Mouse (Mus musculus) left cerebral cortex, adult 8-10 months (tissue): Measurements from ENCODE around the gene Tmem107. TPM values are rescaled to one million over a fixed set of nuclear protein-coding genes. Genes with fewer than 3 reads are reported as not detected.
A peak's percentile ranks its signal among the peaks of the same experiment; 100 is the strongest.

Experiments used
- DNase-seq, 2 experiments: peaks; one replicate each; pipeline ENCODE4 v3.0.0; 2022; ENCODE audit warnings: low spot score in 2 of 2
- total RNA-seq, 4 experiments: library from RNA; stranded (reverse); gene quantifications; 2 replicates each; pipeline ENCODE4 v1.2.4; 2022

Gene Tmem107
- total RNA-seq, 4 experiments from 2014 or later, result 15.2 to 19.4 (median 17.1) TPM

DNA sequence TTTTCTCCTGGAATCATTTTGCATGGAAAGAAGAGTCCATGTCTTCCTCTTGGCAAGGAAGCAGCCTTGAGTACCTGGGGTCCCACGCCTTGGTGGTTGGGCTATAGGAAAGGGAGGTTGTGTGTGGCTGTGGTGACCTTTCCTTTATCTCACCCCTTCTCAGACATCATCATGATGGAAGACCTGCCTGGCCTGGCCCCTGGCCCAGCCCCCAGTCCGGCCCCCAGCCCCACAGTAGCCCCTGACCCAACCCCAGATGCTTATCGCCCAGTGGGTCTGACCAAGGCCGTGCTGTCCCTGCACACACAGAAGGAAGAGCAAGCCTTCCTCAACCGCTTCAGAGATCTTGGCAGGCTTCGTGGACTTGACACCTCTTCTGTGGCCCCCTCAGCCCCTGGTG is 34.6 kb downstream of the Tmem107 start:
- no peak for DNase-seq

DNA sequence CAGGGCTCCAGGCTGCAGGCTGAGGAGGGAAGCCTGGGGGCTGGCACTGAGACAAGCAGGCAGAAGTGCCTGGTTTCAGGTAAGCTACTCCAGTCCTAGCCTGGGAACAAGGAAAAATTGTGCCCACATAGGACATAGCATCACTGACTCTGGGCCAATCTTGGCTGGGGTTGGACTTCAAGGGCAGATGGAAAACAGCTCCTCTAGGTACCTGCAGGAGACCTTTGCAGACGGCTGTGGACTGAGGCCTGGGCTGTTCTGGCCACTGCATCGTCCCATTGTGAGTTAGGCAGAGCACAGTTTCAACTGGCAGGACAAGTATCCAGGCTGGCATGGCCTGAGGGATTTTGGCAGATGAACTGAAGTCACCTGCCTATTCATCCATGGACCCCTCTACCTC is 35.2 kb downstream of the Tmem107 start:
- no peak for DNase-seq

DNA sequence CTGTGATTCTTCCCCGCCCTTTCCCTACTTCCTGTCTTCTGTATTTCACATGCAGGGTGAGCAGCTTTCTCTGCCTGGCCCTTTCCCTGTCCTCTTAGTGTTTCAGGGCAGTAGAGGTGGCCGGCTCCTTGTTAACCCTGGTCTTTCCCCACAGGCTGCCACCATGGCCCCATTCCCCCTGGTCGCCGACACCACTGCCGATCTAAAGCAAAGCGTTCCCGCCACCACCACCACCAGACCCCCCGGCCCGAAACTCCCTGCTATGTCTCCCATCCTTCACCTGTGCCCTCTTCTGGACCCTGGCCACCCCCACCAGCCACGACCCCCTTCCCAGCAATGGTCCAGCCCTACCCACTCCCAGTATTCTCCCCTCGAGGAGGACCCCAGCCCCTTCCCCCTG is 35.7 kb downstream of the Tmem107 start:
- no peak for DNase-seq

GRCm38 (mm10) chr11:69106842-69107241 is 36.2 kb downstream of the Tmem107 start:
- DNase-seq, result no peak

DNA sequence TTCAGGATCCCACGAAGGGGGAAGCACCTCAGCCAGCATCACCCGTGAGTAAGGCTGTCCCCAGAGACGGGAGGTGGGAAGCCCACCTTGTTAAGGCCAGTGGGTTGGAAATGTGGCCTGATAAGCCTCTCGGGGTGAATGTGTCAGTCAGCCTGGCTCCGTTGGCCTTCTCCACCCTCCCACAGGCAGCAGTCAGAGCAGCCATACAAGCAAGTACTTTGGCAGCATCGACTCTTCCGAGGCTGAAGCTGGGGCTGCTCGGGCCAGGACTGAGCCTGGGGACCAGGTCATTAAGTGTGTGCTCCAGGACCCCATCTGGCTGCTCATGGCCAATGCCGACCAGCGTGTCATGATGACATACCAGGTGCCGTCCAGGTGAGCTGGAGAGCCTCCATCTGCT is 37.1 kb downstream of the Tmem107 start:
- DNase-seq, result no peak

- no peak for DNase-seq
Measured at GRCm38 (mm10) chr11:69108223-69108622, 37.6 kb downstream of the Tmem107 start.

DNA sequence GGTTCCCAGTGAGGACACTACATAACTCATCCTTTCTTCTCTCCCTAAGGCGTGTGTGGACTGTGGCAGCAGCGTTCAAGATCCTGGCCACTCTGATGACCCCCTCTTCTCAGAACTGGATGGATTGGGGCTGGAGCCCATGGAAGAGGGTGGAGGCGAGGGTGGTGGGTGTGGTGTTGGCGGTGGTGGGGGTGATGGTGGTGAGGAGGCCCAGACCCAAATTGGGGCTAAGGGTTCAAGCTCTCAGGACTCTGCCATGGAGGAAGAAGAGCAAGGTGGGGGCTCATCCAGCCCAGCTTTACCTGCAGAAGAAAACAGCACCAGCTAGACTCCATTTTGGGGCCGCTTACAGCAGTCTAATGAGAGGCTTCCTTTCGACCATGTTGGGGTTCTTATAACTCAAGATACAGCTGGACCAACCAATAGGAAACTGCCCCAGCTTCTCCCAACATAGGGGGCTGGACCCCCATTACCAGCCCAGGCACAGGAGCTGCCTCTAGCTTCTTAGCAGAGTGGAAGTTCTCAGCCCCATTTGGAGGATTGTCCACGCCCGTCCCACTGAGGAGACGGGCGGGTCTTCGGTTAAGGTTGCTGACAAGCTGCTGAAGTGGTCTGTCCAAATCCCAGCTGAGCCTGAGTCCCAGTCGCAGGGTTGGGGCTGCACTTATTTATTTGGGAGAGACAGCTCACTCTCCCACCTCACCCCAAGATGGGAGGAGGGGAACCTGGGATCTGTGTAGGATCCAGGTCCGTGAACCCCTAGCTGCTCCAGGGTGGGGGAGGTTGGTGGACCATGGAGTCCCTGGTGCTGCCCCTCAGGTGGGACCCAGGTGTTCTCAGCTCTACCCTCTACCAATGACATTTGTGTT is 38.7 kb downstream of the Tmem107 start:
- peak in 1 of 2 experiments; percentile 20 for DNase-seq

GRCm38 (mm10) chr11:69110319-69111046 is 39.9 kb downstream of the Tmem107 start:
- DNase-seq, result peak; percentile 66 to 97

DNA sequence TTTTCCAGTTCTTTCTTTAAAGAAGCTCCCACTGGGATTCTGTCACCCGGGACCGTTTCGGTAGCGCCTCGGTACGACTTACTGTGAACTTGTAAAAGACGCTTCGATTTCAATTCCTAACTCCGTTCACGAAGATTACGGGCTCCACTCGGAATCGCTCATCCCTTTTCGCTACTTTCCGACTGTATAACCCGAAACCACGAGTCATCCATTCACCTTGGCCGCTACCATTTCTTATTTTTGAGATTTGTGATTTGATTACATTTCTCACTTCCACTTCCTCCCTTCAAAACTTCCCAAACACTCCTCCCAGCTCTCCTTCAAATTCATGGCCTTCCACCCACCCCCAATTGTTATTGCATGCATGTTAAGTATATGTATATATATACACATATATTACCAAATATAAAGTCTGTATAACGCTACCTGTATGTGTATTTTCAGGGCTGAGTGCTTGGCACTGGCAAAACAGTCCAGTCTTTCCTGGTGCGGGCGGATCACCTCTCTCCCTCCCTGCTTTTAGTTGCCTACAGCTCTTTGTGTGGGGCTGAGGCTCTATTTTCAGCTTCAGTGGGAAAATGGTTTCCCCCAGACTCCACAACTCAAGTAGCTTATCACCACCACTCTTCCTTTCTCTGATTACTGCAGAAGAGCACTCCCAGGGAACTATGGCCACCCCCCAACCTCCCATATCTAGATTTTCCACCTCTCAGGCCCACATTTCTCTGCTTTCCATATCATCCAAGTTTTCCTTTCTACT is 40.6 kb downstream of the Tmem107 start:
- DNase-seq, result no peak

GRCm38 (mm10) chr11:69111865-69112264 is 41.3 kb downstream of the Tmem107 start:
- no peak for DNase-seq

- no peak for DNase-seq
Measured at GRCm38 (mm10) chr11:69114018-69114417, 43.4 kb downstream of the Tmem107 start.

GRCm38 (mm10) chr11:69114621-69115020 is 44.0 kb downstream of the Tmem107 start:
- DNase-seq, result no peak

DNA sequence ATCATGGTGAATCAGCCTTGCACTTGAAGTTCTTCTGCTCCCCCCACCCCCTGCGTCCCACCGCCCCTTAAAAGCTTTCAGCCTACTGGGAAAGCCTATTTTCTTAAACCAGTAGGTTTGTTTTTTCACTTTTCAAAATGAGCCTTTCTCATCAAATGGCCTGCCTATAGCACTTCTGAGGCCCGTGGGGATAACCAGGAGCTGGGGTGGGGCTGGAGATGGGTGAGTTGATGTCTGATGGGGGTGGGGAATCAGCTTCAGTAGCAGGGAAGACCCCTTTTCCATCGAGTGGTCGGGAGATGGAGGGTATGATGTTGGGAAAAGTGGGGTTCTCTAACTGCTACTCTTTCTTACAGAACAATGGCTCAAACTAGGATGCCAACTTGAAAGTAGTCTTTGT is 46.2 kb downstream of the Tmem107 start:
- no peak for DNase-seq

DNA sequence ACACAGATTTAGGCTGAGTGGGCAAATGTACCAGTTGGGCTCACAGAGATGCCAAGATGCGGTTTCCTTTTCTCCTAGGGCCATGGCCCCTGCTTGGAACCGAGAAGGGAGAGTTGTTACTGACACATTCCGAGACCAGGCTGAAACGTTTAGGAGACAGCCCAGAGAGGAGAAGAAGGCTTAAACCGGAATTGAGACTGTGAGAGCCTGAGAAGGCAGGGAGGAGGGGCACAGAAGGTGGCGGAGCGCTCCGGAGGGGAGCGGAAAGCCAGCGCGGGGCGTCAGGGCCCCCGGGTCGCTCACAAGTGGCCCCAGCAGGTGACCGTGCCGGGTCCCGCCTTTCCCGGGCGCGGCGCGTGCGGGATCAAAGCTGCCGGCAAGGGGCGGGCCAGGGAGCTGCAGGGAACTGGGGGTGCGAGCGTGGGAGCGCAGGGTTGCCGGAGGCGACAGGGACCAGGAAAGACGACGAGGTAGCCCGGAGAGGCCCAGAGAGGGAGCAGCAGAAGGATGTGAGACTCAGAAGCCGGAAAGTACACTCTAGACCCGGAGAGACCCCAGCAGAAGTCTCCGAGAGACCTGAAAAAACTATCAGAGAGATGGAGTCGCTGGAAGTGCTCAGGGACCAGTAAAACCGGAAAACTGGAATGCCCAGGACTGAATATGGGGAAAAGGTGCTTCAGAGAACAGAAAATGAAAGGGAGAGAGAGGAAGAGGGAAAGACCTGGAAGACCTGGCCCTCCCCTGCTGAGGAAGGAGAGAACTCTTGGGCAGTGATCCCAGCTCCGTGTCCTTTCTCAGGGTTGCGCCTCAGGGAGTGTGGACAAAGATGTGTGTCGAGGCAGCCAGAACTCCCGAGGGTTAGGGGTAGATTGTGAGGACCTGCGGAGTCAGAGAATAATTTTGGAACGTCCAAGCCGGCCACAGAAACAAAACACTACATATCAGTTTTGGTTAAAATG is 47.4 kb downstream of the Tmem107 start:
- no peak for DNase-seq

- DNase-seq, result peak in 1 of 2 experiments; percentile 89
Measured at GRCm38 (mm10) chr11:69118765-69119164, 48.2 kb downstream of the Tmem107 start.

DNA sequence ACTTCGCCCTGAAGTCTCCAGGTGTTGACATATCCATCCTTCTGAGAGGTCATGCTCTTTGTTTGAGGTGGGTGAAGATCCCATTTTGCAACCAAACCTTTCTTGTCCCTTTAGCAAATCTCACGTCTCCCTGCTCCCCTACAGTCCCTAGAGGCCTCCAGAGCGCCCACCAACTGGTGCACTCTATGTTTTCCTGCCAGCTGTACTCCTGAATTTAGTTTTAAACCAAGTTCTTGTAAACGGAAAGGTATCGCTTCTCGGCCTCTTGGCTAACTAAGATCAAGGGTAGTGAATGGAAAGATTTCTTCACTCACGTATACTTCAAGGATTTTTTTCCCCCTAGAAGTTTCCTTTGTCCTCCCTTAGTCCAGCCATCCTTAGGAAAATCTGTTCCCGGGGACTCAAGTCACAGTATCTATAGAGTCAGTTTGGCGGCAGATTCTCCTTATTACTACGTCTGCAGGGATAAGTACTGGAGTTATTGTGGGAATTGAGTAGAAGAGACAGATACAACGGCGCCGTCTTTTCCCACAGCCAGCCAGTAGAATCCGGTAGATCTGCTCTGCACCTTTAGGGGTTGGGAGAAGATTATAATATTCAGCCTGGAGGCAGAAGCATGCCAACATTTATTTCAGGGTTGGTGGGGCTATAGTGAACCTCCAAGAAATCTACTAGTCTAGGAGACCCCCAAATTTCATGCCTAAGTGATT is 49.0 kb downstream of the Tmem107 start:
- no peak for DNase-seq

GRCm38 (mm10) chr11:69120221-69121000 is 49.8 kb downstream of the Tmem107 start, which contains the start of gene Hes7:
Gene Hes7, plus strand, starts transcription at chr11:69120404.
- DNase-seq, result no peak

DNA sequence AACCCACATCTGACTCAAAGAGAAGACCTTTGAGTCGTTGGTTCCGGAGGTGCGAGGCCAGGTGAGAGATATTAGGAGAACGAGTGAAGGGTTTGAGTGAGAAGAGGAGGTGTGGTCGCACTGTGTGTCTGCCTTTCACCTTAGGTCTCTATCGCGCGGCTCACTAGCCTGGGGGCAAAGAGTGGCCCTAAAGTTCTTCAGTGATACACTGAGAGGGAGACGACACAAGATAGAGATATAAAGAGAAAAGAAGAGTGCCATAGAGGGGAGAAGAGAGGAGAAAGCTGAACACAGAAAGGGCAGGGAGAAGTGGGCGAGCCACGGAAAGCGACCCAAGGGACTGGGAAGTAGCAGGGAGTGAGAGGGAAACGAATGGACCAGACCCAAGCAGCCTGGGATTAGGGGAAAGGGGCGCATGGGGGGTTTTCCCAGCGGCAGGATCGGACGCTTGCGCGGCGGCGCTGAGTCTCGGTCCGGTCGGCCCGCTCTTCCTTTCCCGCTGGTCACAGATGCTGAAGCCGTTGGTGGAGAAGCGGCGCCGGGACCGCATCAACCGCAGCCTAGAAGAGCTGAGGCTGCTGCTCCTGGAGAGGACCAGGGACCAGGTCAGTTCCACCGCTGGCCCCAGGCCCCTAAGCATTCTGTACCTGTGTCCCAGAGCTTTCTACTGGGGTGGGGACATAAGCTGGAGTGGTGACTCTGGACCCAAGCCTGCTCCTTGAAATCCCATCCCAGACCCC is 50.6 kb downstream of the Tmem107 start:
- no peak for DNase-seq
